Mouse (Mus musculus) hindbrain, postnatal 0 days (tissue): ENCODE measurements around the gene Hoxc10. TPM values are rescaled to one million over a fixed set of nuclear protein-coding genes. Genes with fewer than 3 reads are reported as not detected.

Source experiments
- ATAC-seq: fragments of 200-750 bp; cut with Nextera tagmentation; 2 replicates; pipeline ENCODE4 v1.8.0; 2017; ENCODE audit warnings: mild to moderate bottlenecking, moderate TSS enrichment, moderate library complexity
- DNase-seq: peaks from one replicate; pipeline ENCODE4 v3.0.0-alpha.2; 2015; ENCODE audit warnings: low spot score
- H3K27ac ChIP-seq: fragments of 300-500 bp; sonication (generic); 2 replicates; pipeline ENCODE4 v1.5.1; 2014; ENCODE audit warnings: mild to moderate bottlenecking
- H3K27me3 ChIP-seq: fragments of 300-500 bp; sonication (generic); 2 replicates; pipeline ENCODE4 v1.6.1; 2014; ENCODE audit warnings: low read length, mixed read lengths; ENCODE audit not compliant: insufficient read depth
- H3K36me3 ChIP-seq: fragments of 300-500 bp; sonication (generic); 2 replicates; pipeline ENCODE4 v1.6.1; 2014; ENCODE audit warnings: low read length, mixed read lengths; ENCODE audit not compliant: insufficient read depth
- H3K4me1 ChIP-seq: fragments of 300-500 bp; sonication (generic); 2 replicates; pipeline ENCODE4 v1.6.1; 2014; ENCODE audit warnings: antibody characterized with exemption, low read length, mixed read lengths; ENCODE audit not compliant: insufficient read depth
- H3K4me2 ChIP-seq: fragments of 300-500 bp; sonication (generic); 2 replicates; pipeline ENCODE4 v1.6.1; 2014; ENCODE audit warnings: low read depth, mild to moderate bottlenecking, low read length, moderate library complexity, mixed read lengths
- H3K4me3 ChIP-seq: fragments of 300-500 bp; sonication (generic); 2 replicates; pipeline ENCODE4 v1.5.1; 2014; ENCODE audit warnings: low read length
- H3K9ac ChIP-seq: fragments of 300-500 bp; sonication (generic); replicated peaks from 2 replicates; pipeline ENCODE4 v1.6.1; 2014; ENCODE audit warnings: mild to moderate bottlenecking, low read length, moderate library complexity, mixed read lengths
- H3K9me3 ChIP-seq: fragments of 300-500 bp; sonication (generic); 2 replicates; pipeline ENCODE4 v1.6.1; 2016; ENCODE audit warnings: low read length, mixed read lengths
- CTCF ChIP-seq: IDR thresholded peaks from 2 replicates; pipeline ENCODE4 v1.5.1; 2016; ENCODE audit warnings: antibody characterized with exemption, control low read depth, low read depth
- WGBS: fragments of 180-500 bp; shearing (Covaris S2); extraction: QIAGEN DNeasy Blood & Tissue Kit; methylation state at CpG from one replicate; pipeline ENCODE4 v1.1.7; 2014; 5-methylcytosine and 5-hydroxymethylcytosine counted together
- microRNA counts: library from miRNA; unstranded; fragments of <30 nt; microRNA quantifications from one replicate; lab custom pipeline; 2015
- microRNA-seq, 2 experiments: library from miRNA; unstranded; fragments of <30 nt; microRNA quantifications; one replicate each; pipeline ENCODE4; 2016
- polyA plus RNA-seq: library from polyadenylated mRNA; unstranded; fragments of >200 nt; fragmentation: Nextera tagmentation; extraction: Ambion mirVana; gene quantifications from 2 replicates; pipeline ENCODE4 v1.2.1, GENCODE M21; 2015
- total RNA-seq: library from RNA; depleted of rRNA; stranded (reverse); fragments of >200 nt; gene quantifications from 2 replicates; pipeline ENCODE4 v1.2.3, GENCODE M21; 2014; rRNA removed

The Hoxc10 gene
- total and polyA plus RNA-seq, 2 experiments from 2014 or later, result not detected

DNA sequence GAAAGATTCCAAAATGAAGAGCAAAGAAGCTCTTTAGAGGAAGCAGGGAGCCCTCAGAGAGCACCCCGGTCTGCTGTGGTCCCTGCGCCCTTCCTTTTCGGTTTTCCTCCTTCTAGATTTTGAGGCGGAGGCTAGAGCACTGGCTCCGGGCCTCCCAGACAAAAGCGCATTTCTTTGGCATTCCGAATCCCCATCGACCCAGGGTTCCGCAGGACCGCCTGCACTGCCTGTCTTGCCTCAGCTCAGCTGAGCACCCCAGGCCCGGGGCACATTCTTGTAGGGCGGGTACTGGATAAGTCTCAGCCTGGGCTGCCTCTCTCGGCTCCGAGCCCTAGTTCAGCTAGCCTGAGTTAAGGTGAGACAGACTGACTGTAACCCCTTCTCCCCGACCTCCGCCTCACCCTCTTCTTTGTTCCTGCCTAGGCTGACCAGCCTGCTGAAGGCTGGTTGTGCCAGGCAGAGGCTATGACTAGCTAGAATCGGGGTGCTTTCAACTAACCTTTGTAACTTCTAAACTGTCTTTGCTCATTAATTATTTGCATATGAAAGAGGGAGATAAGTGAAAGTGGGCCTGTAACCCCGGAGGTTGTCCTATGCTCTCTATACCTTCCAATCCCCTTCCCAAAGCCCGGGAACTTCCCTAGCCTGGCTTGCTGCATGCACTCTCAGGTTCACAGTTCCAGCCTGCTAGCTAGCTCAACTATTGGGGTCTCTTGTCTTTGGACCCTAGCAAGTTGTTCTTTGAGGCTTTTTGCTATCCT, 49.0 kb downstream of the Hoxc10 start:
- ATAC-seq (no peak), DNase-seq (no peak)
- Histone ChIP-seq H3K27me3 (peaks cover 97% of the 10 kb centered on the region), H3K9me3 (no peaks in the 10 kb centered on the region), H3K4me1 (no peaks in the 10 kb centered on the region), H3K4me3 (peak overlapping the region; percentile 27; the same call in 1 of the 2 replicates), H3K27ac (no peak overlapping the region), H3K9ac (peak overlapping the region; percentile 33; the same call in 1 of the 2 replicates), H3K36me3 (no peaks in the 10 kb centered on the region), H3K4me2 (peak overlapping the region; percentile 57)
- TF ChIP-seq CTCF, result no peak
- 3% methylated on average over 19 of the region's 19 CpGs for WGBS

DNA sequence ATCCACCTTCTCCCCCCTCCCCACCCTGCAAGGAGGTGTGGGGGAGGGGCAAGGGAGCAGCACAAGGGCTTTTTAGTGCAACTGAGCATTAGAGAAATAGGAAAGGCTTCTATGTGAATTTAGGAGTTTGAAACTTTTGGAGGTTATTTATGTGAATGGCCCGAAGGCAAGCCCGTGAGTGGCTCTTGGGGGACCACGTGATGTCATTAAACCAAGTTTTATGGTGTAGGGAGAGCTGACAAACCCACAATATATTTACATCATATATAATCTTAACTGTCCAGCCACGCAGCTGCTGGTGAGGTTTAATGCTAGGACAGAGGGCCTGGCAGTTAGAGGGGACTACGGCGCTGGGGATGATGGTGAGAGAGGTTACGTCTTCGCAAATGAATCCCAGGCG, 52.0 kb downstream of the Hoxc10 start, which contains the start of gene Hoxc4:
Hoxc4 (plus strand) TSS at position 299 of the 400 bp plus-strand sequence.
- peaks cover 98% of the 10 kb centered on the region for H3K27me3 ChIP-seq
- H3K36me3 ChIP-seq, result no peaks in the 10 kb centered on the region
- no peaks in the 10 kb centered on the region for H3K9me3 ChIP-seq
- DNase-seq, result no peak
- no peak within 1 kb of the TSS for H3K4me2 ChIP-seq
- WGBS, result 11% methylated on average over 9 of the region's 9 CpGs
- ATAC-seq, result no peak
- TF ChIP-seq CTCF, result no peak
- H3K9ac ChIP-seq, result no peak within 1 kb of the TSS
- H3K4me3 ChIP-seq, result no peak within 1 kb of the TSS
- no peaks in the 10 kb centered on the region for H3K4me1 ChIP-seq
- H3K27ac ChIP-seq, result no peak within 1 kb of the TSS

DNA sequence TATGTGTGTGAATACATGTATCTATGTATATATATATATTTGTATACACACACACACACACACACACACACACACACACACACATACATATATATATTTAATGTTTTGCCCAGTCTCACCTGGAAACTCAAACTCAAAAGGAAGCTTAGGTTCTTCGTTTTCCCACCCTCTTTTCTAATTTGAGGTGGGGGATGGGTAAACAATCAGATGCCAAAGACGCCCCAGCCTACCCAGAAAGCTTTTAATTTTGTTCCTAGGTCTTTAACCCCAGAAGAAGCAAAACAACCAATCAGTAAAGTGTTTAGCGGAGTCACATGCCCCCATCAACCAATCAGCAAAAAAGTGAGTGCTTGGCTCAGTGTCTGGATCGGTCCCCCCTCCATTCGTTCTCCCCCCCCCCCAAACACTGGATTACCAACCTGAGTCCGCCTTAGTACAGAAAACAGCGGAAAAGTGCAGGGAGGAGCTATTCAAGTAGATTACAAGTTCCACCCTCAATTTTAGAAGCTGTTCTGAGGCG, 54.4 kb downstream of the Hoxc10 start:
- H3K4me2 ChIP-seq, result peak overlapping the region; percentile 23; the same call in 1 of the 2 replicates
- H3K36me3 ChIP-seq, result no peaks in the 10 kb centered on the region
- H3K27ac ChIP-seq, result no peak overlapping the region
- H3K27me3 ChIP-seq, result peaks cover 97% of the 10 kb centered on the region
- no peak for TF ChIP-seq CTCF
- no peak for ATAC-seq
- 2% methylated on average over 8 of the region's 8 CpGs for WGBS
- no peak for DNase-seq
- no peak overlapping the region for H3K9ac ChIP-seq
- H3K4me1 ChIP-seq, result no peaks in the 10 kb centered on the region
- H3K4me3 ChIP-seq, result no peak overlapping the region
- H3K9me3 ChIP-seq, result no peaks in the 10 kb centered on the region

MicroRNAs encoded within 50 kb of the gene (microRNA counts, 519-probe panel; counts per million panel counts)
- not detected for microRNA mmu-miR-615-3p (lab: Ali Mortazavi, UCI)
- not detected for microRNA mmu-miR-615-5p (lab: Ali Mortazavi, UCI)

Small RNA genes within 50 kb of the gene (microRNA-seq; reads per million reads assigned to microRNA genes)
- gene Mir196a-2 (3.3 to 3.9 reads per million in 2 experiments), gene Mir615 (335 to 565 reads per million in 2 experiments)

Other genes with a start within 250 kb of the Hoxc10 start
- 26.6 and 32.4 TPM in 2 replicates for gene Calcoco1, start 244.6 kb upstream of the Hoxc10 start, total RNA-seq
- 29.8 and 30.3 TPM in 2 replicates for gene Calcoco1, start 244.6 kb upstream of the Hoxc10 start, polyA plus RNA-seq
- not detected in 2 replicates for gene Hoxc13, start 45.7 kb upstream of the Hoxc10 start, total RNA-seq
- not detected in 2 replicates for gene Hoxc13, start 45.7 kb upstream of the Hoxc10 start, polyA plus RNA-seq
- not detected in 2 replicates for gene Hoxc12, start 30.0 kb upstream of the Hoxc10 start, total RNA-seq
- gene Hoxc12, start 30.0 kb upstream of the Hoxc10 start, polyA plus RNA-seq, result not detected in 2 replicates
- not detected in 2 replicates for gene Hoxc11, start 12.4 kb upstream of the Hoxc10 start, total RNA-seq
- not detected in 2 replicates for gene Hoxc11, start 12.4 kb upstream of the Hoxc10 start, polyA plus RNA-seq
- 5.4 and 8.7 TPM in 2 replicates for gene Hoxc5, start 647 bp downstream of the Hoxc10 start, total RNA-seq
- 6.4 and 7.3 TPM in 2 replicates for gene Hoxc5, start 647 bp downstream of the Hoxc10 start, polyA plus RNA-seq
- gene Hoxc9, start 9.6 kb downstream of the Hoxc10 start, total RNA-seq, result not detected in 2 replicates
- not detected in 2 replicates for gene Hoxc9, start 9.6 kb downstream of the Hoxc10 start, polyA plus RNA-seq
- 0.26 TPM in 1 of 2 replicates, not detected in the other for gene Hoxc8, start 23.8 kb downstream of the Hoxc10 start, total RNA-seq
- not detected in 2 replicates for gene Hoxc8, start 23.8 kb downstream of the Hoxc10 start, polyA plus RNA-seq
- gene Hoxc6, start 31.5 kb downstream of the Hoxc10 start, total RNA-seq, result 0.43 and 1.4 TPM in 2 replicates
- 0.59 and 1.2 TPM in 2 replicates for gene Hoxc6, start 31.5 kb downstream of the Hoxc10 start, polyA plus RNA-seq
- 12.5 and 13.1 TPM in 2 replicates for gene Hoxc4, start 52.1 kb downstream of the Hoxc10 start, total RNA-seq
- gene Hoxc4, start 52.1 kb downstream of the Hoxc10 start, polyA plus RNA-seq, result 33.0 and 35.4 TPM in 2 replicates
- 22.7 and 40.1 TPM in 2 replicates for gene Smug1, start 200.3 kb downstream of the Hoxc10 start, total RNA-seq
- 11.9 and 13.2 TPM in 2 replicates for gene Smug1, start 200.3 kb downstream of the Hoxc10 start, polyA plus RNA-seq